Mouse (Mus musculus) forebrain, embryonic 13.5 days (tissue): ENCODE measurements around the gene Lrig3. TPM values are rescaled to one million over a fixed set of nuclear protein-coding genes. Genes with fewer than 3 reads are reported as not detected.
A peak's percentile ranks its signal among the peaks of the same experiment; 100 is the strongest.

ENCODE experiments used
- ATAC-seq: fragments of 200-750 bp; cut with Nextera tagmentation; 2 replicates; pipeline ENCODE4 v1.8.0; 2017
- H3K27ac ChIP-seq: fragments of 300-500 bp; sonication (generic); 2 replicates; pipeline ENCODE4 v1.5.1; 2015; ENCODE audit warnings: inconsistent platforms, mild to moderate bottlenecking, moderate library complexity
- H3K27me3 ChIP-seq: fragments of 300-500 bp; sonication (generic); 2 replicates; pipeline ENCODE4 v1.6.1; 2015; ENCODE audit warnings: mild to moderate bottlenecking, inconsistent platforms
- H3K36me3 ChIP-seq: fragments of 300-500 bp; sonication (generic); 2 replicates; pipeline ENCODE4 v1.6.1; 2015; ENCODE audit warnings: mild to moderate bottlenecking, inconsistent platforms; ENCODE audit not compliant: poor library complexity, severe bottlenecking
- H3K4me1 ChIP-seq: fragments of 300-500 bp; sonication (generic); 2 replicates; pipeline ENCODE4 v1.6.1; 2015; ENCODE audit warnings: inconsistent platforms
- H3K4me2 ChIP-seq: fragments of 300-500 bp; sonication (generic); 2 replicates; pipeline ENCODE4 v1.6.1; 2015; ENCODE audit warnings: inconsistent platforms, mild to moderate bottlenecking, moderate library complexity
- H3K4me3 ChIP-seq: fragments of 300-500 bp; sonication (generic); 2 replicates; pipeline ENCODE4 v1.5.1; 2015; ENCODE audit warnings: mild to moderate bottlenecking, inconsistent platforms
- H3K9ac ChIP-seq: fragments of 300-500 bp; sonication (generic); 2 replicates; pipeline ENCODE4 v1.6.1; 2015; ENCODE audit warnings: mild to moderate bottlenecking, inconsistent platforms
- H3K9me3 ChIP-seq: fragments of 300-500 bp; sonication (generic); replicated peaks from 2 replicates; pipeline ENCODE4 v1.6.1; 2016; ENCODE audit warnings: inconsistent platforms
- WGBS: fragments of 180-500 bp; shearing (Covaris S2); methylation state at CpG from one replicate; pipeline ENCODE4 v1.1.7; 2015; 5-methylcytosine and 5-hydroxymethylcytosine counted together
- polyA plus RNA-seq: library from polyadenylated mRNA; unstranded; fragments of >200 nt; fragmentation: Nextera tagmentation; extraction: Ambion mirVana; gene quantifications from 2 replicates; pipeline ENCODE4 v1.2.1, GENCODE M21; 2015

The Lrig3 gene
- polyA plus RNA-seq, 1 experiment from 2014 or later = 2.4 TPM

GRCm38 (mm10) chr10:125967436-125968160, 1.6 kb downstream of the Lrig3 start:
- H3K27ac ChIP-seq = no peak overlapping the region
- no peak for ATAC-seq

GRCm38 (mm10) chr10:125968191-125969132, 2.5 kb downstream of the Lrig3 start:
- H3K27ac ChIP-seq = 0 out of 2 replicates have a peak overlapping the region, but pooled peaks have one; percentile 19
- peaks cover 40% of the 10 kb centered on the region for H3K27me3 ChIP-seq
- peak overlapping the region; percentile 99 for H3K4me2 ChIP-seq
- peak overlapping the region; percentile 28 for H3K9ac ChIP-seq
- WGBS = 6% methylated on average over 16 of the region's 16 CpGs
- H3K9me3 ChIP-seq = no peaks in the 10 kb centered on the region
- peak overlapping the region; percentile 58 for H3K4me3 ChIP-seq
- ATAC-seq = no peak
- peaks cover 29% of the 10 kb centered on the region for H3K4me1 ChIP-seq
- H3K36me3 ChIP-seq = no peaks in the 10 kb centered on the region

More at GRCm38 (mm10) chr10:125967436-125968160, 1.6 kb downstream of the Lrig3 start:
- Histone ChIP-seq H3K4me3 (peak overlapping the region; percentile 58), H3K9ac (peak overlapping the region; percentile 73), H3K36me3 (no peaks in the 10 kb centered on the region), H3K4me1 (peaks cover 29% of the 10 kb centered on the region), H3K27me3 (peaks cover 37% of the 10 kb centered on the region), H3K9me3 (no peaks in the 10 kb centered on the region), H3K4me2 (peak overlapping the region; percentile 99)
- 3% methylated on average over 14 of the region's 14 CpGs for WGBS

GRCm38 (mm10) chr10:125969133-125969490, 3.1 kb downstream of the Lrig3 start:
- 0 out of 2 replicates have a peak overlapping the region, but pooled peaks have one; percentile 1 for H3K4me3 ChIP-seq
- peaks cover 29% of the 10 kb centered on the region for H3K4me1 ChIP-seq
- no peak for ATAC-seq
- no peak overlapping the region for H3K27ac ChIP-seq
- peak overlapping the region; percentile 99 for H3K4me2 ChIP-seq
- peaks cover 39% of the 10 kb centered on the region for H3K27me3 ChIP-seq
- no peak overlapping the region; the same call in 1 of the 2 replicates for H3K9ac ChIP-seq
- H3K36me3 ChIP-seq = no peaks in the 10 kb centered on the region
- WGBS = 27% methylated on average over 10 of the region's 10 CpGs
- H3K9me3 ChIP-seq = no peaks in the 10 kb centered on the region

GRCm38 (mm10) chr10:125970031-125970430, 4.1 kb downstream of the Lrig3 start:
- no peak for ATAC-seq
- H3K4me2 ChIP-seq = no peak overlapping the region
- no peaks in the 10 kb centered on the region for H3K9me3 ChIP-seq
- H3K27me3 ChIP-seq = peaks cover 41% of the 10 kb centered on the region
- no peak overlapping the region for H3K4me3 ChIP-seq
- H3K9ac ChIP-seq = no peak overlapping the region
- no peaks in the 10 kb centered on the region for H3K36me3 ChIP-seq
- H3K4me1 ChIP-seq = peaks cover 29% of the 10 kb centered on the region
- H3K27ac ChIP-seq = no peak overlapping the region
- 76% methylated on average over 2 of the region's 2 CpGs for WGBS

GRCm38 (mm10) chr10:125970500-125970899, 4.5 kb downstream of the Lrig3 start:
- no peak for ATAC-seq
- H3K9me3 ChIP-seq = no peaks in the 10 kb centered on the region
- 51% methylated on average over 4 of the region's 4 CpGs for WGBS
- no peak overlapping the region for H3K9ac ChIP-seq
- H3K4me1 ChIP-seq = peaks cover 29% of the 10 kb centered on the region
- H3K4me2 ChIP-seq = no peak overlapping the region
- H3K4me3 ChIP-seq = no peak overlapping the region
- peaks cover 41% of the 10 kb centered on the region for H3K27me3 ChIP-seq
- H3K36me3 ChIP-seq = no peaks in the 10 kb centered on the region
- no peak overlapping the region for H3K27ac ChIP-seq

GRCm38 (mm10) chr10:125973726-125974125, 7.8 kb downstream of the Lrig3 start:
- ATAC-seq = no peak
- no peak overlapping the region for H3K9ac ChIP-seq
- WGBS = 85% methylated on average over 7 of the region's 7 CpGs
- H3K4me1 ChIP-seq = peaks cover 6% of the 10 kb centered on the region
- no peak overlapping the region for H3K4me2 ChIP-seq
- H3K27me3 ChIP-seq = peaks cover 21% of the 10 kb centered on the region
- H3K4me3 ChIP-seq = no peak overlapping the region
- no peaks in the 10 kb centered on the region for H3K9me3 ChIP-seq
- H3K27ac ChIP-seq = no peak overlapping the region
- no peaks in the 10 kb centered on the region for H3K36me3 ChIP-seq

- Histone ChIP-seq H3K36me3 (no peaks in the 10 kb centered on the region), H3K27ac (no peak overlapping the region), H3K4me2 (no peak overlapping the region), H3K9ac (no peak overlapping the region), H3K4me1 (no peaks in the 10 kb centered on the region), H3K27me3 (no peaks in the 10 kb centered on the region; the same call in 1 of the 2 replicates), H3K9me3 (no peaks in the 10 kb centered on the region), H3K4me3 (no peak overlapping the region)
- no peak for ATAC-seq
- 91% methylated on average over 5 of the region's 5 CpGs for WGBS
These were observed 16.0 kb downstream of the Lrig3 start for GRCm38 (mm10) chr10:125981938-125982337.

GRCm38 (mm10) chr10:125984473-125985035, 18.6 kb downstream of the Lrig3 start:
- no peak overlapping the region for H3K9ac ChIP-seq
- no peak for ATAC-seq
- H3K4me1 ChIP-seq = peaks cover under 1% of the 10 kb centered on the region; the same call in 1 of the 2 replicates
- no peak overlapping the region for H3K4me2 ChIP-seq
- WGBS = 83% methylated on average over 9 of the region's 9 CpGs
- H3K9me3 ChIP-seq = no peaks in the 10 kb centered on the region
- no peak overlapping the region for H3K27ac ChIP-seq
- H3K27me3 ChIP-seq = no peaks in the 10 kb centered on the region
- no peaks in the 10 kb centered on the region for H3K36me3 ChIP-seq
- H3K4me3 ChIP-seq = no peak overlapping the region

GRCm38 (mm10) chr10:125985795-125986194, 19.8 kb downstream of the Lrig3 start:
- peaks cover 11% of the 10 kb centered on the region; the same call in 1 of the 2 replicates for H3K4me1 ChIP-seq
- no peaks in the 10 kb centered on the region for H3K27me3 ChIP-seq
- 96% methylated on average over 1 of the region's 1 CpGs for WGBS
- no peak for ATAC-seq
- no peaks in the 10 kb centered on the region for H3K9me3 ChIP-seq
- H3K36me3 ChIP-seq = no peaks in the 10 kb centered on the region
- no peak overlapping the region for H3K9ac ChIP-seq
- H3K27ac ChIP-seq = no peak overlapping the region
- H3K4me2 ChIP-seq = no peak overlapping the region
- H3K4me3 ChIP-seq = no peak overlapping the region

- Histone ChIP-seq H3K4me1 (peaks cover 12% of the 10 kb centered on the region; the same call in 1 of the 2 replicates), H3K4me2 (no peak overlapping the region), H3K4me3 (no peak overlapping the region), H3K36me3 (no peaks in the 10 kb centered on the region), H3K27me3 (no peaks in the 10 kb centered on the region), H3K9me3 (no peaks in the 10 kb centered on the region), H3K9ac (no peak overlapping the region), H3K27ac (no peak overlapping the region)
- WGBS = 92% methylated on average over 9 of the region's 9 CpGs
- ATAC-seq = no peak
These were observed 20.5 kb downstream of the Lrig3 start for GRCm38 (mm10) chr10:125986443-125986842.

- no peak overlapping the region for H3K27ac ChIP-seq
- H3K4me2 ChIP-seq = no peak overlapping the region
- H3K36me3 ChIP-seq = no peaks in the 10 kb centered on the region
- WGBS = 66% methylated on average over 6 of the region's 6 CpGs
- ATAC-seq = no peak
- H3K4me1 ChIP-seq = peaks cover 12% of the 10 kb centered on the region; the same call in 1 of the 2 replicates
- no peaks in the 10 kb centered on the region for H3K9me3 ChIP-seq
- no peak overlapping the region for H3K4me3 ChIP-seq
- H3K9ac ChIP-seq = no peak overlapping the region
- 0 out of 2 replicates have a peak, but pooled peaks cover under 1% of the 10 kb centered on the region for H3K27me3 ChIP-seq
These were observed 21.3 kb downstream of the Lrig3 start for GRCm38 (mm10) chr10:125987307-125987706.
